Mouse (Mus musculus) C2C12 (cell line): ENCODE data around the gene Tap2. TPM values are rescaled to one million over a fixed set of nuclear protein-coding genes. Genes with fewer than 3 reads are reported as not detected.

ENCODE experiments used
- H3K27me3 ChIP-seq: one replicate; pipeline ENCODE4 v1.6.1; 2011; ENCODE audit not compliant: control insufficient read depth, insufficient read depth, insufficient read length
- H3K36me3 ChIP-seq: one replicate; pipeline ENCODE4 v1.6.1; 2011; ENCODE audit not compliant: control insufficient read depth, insufficient read depth
- H3K4me3 ChIP-seq: one replicate; pipeline ENCODE4 v1.5.1; 2011; ENCODE audit warnings: mild to moderate bottlenecking, control low read depth; ENCODE audit not compliant: poor library complexity, insufficient read depth, severe bottlenecking
- H3K79me2 ChIP-seq: one replicate; pipeline ENCODE4 v1.6.1; 2011; ENCODE audit not compliant: control insufficient read depth, insufficient read depth
- H3K79me3 ChIP-seq: one replicate; pipeline ENCODE4 v1.6.1; 2011; ENCODE audit warnings: low read depth, control low read depth
- H3ac ChIP-seq: one replicate; pipeline ENCODE3; 2011; ENCODE audit warnings: low read depth; ENCODE audit not compliant: control insufficient read depth, insufficient read length
- CEBPB ChIP-seq: IDR thresholded peaks from one replicate; pipeline ENCODE4 v1.6.1; 2011; ENCODE audit warnings: low read depth, mild to moderate bottlenecking, control low read depth, moderate library complexity
- CTCF ChIP-seq: IDR thresholded peaks from one replicate; pipeline ENCODE4 v1.5.1; 2011; ENCODE audit not compliant: control insufficient read depth, insufficient read depth, insufficient read length
- FOSL1 ChIP-seq: IDR thresholded peaks from one replicate; pipeline ENCODE4 v1.8.0; 2011; ENCODE audit warnings: mild to moderate bottlenecking, low read length; ENCODE audit not compliant: poor library complexity, insufficient read depth, severe bottlenecking
- MAX ChIP-seq: IDR thresholded peaks from one replicate; pipeline ENCODE4 v1.6.1; 2011; ENCODE audit warnings: mild to moderate bottlenecking, control low read depth
- MYOD1 ChIP-seq: IDR thresholded peaks from one replicate; pipeline ENCODE4 v1.6.1; 2011; ENCODE audit warnings: low read depth; ENCODE audit not compliant: control insufficient read depth, insufficient read length
- MYOG ChIP-seq: IDR thresholded peaks from one replicate; pipeline ENCODE4 v1.6.1; 2011; ENCODE audit not compliant: control insufficient read depth, insufficient read length; ENCODE audit errors: extremely low read depth
- USF1 ChIP-seq: IDR thresholded peaks from one replicate; pipeline ENCODE4 v1.6.1; 2011; ENCODE audit warnings: low read depth, mild to moderate bottlenecking, control low read depth, moderate library complexity
- polyA plus RNA-seq: library from polyadenylated mRNA; unstranded; fragments of >200 nt; fragmentation: generic; extraction: Trizol; gene quantifications from one replicate; pipeline ENCODE4 v1.2.1, GENCODE M21; 2012; ENCODE audit warnings: missing spikeins

The Tap2 gene
- polyA plus RNA-seq, 1 experiment, result 0.47 TPM

DNA sequence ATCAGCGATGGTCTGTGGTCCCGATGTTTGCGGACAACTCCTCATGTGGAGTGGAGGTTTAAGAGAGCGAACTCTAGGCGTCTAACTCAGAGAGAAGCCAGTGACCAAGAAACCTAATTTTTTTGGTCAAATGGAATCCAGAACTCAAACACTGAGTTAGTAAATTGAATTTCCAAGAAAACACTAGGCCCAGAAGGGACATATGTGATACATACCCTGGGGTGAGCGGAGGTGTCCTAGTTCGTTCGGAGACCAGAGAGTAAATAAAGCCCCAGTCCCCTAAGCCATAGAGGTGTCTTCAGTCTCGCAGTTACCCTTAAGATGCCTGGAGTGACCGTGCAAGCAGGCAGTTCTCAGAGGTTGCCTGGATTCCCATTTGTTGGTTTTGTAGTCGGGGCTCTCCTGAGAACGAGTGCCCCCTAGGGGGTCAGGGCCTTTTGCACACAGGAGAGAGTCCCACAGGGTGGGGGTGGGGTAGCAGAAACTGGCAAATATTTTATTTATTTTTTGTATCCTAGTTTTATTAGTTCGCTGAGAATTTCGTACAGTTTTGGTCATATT lies 60.6 kb downstream of the Tap2 start:
- no peak overlapping the region for H3K4me3 ChIP-seq
- H3ac ChIP-seq, result no peak overlapping the region
- H3K36me3 ChIP-seq, result no peaks in the 10 kb centered on the region
- TF ChIP-seq FOSL1, result no peak
- TF ChIP-seq MAX, result no peak
- no peaks in the 10 kb centered on the region for H3K79me2 ChIP-seq
- H3K27me3 ChIP-seq, result peaks cover 15% of the 10 kb centered on the region
- no peaks in the 10 kb centered on the region for H3K79me3 ChIP-seq

DNA sequence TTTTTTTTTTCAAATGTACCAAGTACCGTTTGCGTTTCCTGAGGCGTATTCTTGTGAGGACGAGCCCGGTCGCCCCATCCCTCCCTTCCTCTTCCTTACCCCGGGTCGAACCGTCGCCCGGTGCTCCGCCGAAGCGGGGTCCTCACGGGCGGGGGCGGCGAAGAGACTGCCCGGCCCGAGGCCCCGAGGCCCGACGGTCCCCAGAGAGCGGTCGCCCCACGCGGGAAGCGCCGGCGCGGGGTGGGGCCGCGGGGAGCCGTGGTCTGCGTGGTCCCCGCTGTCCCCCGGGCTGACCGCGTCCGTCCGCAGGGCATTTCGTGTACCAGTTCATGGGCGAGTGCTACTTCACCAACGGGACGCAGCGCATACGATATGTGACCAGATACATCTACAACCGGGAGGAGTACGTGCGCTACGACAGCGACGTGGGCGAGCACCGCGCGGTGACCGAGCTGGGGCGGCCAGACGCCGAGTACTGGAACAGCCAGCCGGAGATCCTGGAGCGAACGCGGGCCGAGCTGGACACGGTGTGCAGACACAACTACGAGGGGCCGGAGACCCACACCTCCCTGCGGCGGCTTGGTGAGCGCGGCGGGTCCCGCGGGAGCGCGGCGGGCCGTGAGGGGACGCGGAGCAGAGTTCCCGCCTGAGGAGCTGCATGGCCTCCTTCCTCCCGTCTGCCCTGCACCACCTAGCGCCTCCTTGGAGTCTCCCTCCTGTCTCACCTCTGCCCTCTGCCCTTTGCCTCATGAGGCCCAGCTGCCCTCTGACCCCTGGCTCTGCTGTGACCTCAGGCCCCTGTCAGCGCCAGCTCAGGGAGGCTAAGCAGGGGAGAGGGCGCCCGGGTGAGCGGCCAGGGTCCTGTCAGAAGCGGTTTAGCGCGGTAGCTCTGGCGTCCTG lies 61.4 kb downstream of the Tap2 start:
- no peak overlapping the region for H3K4me3 ChIP-seq
- H3K79me2 ChIP-seq, result no peaks in the 10 kb centered on the region
- H3ac ChIP-seq, result no peak overlapping the region
- no peaks in the 10 kb centered on the region for H3K36me3 ChIP-seq
- H3K27me3 ChIP-seq, result peaks cover 15% of the 10 kb centered on the region
- no peak for TF ChIP-seq CTCF
- TF ChIP-seq MYOD1, result no peak
- no peak for TF ChIP-seq CEBPB
- TF ChIP-seq MYOG, result no peak
- TF ChIP-seq MAX, result no peak
- TF ChIP-seq FOSL1, result no peak
- TF ChIP-seq USF1, result no peak
- H3K79me3 ChIP-seq, result no peaks in the 10 kb centered on the region

Other genes with a start within 250 kb of the Tap2 start
- 24.4 TPM for gene Vps52, start 247.7 kb upstream of the Tap2 start, polyA plus RNA-seq
- 517 TPM for gene Rps18, start 247.5 kb upstream of the Tap2 start, polyA plus RNA-seq
- 19.0 TPM for gene H2-K1, start 203.2 kb upstream of the Tap2 start, polyA plus RNA-seq
- gene Ring1, start 178.8 kb upstream of the Tap2 start, polyA plus RNA-seq, result 26.8 TPM
- gene H2-Ke6, start 175.5 kb upstream of the Tap2 start, polyA plus RNA-seq, result 17.6 TPM
- 175 TPM for gene Slc39a7, start 171.8 kb upstream of the Tap2 start, polyA plus RNA-seq
- gene Rxrb, start 171.7 kb upstream of the Tap2 start, polyA plus RNA-seq, result 39.0 TPM
- 0.77 TPM for gene Col11a2, start 164.1 kb upstream of the Tap2 start, polyA plus RNA-seq
- not detected for gene H2-Oa, start 111.2 kb upstream of the Tap2 start, polyA plus RNA-seq
- gene H2-DMa, start 84.0 kb upstream of the Tap2 start, polyA plus RNA-seq, result 5.2 TPM
- 127 TPM for gene Brd2, start 80.9 kb upstream of the Tap2 start, polyA plus RNA-seq
- not detected for gene H2-DMb2, start 60.2 kb upstream of the Tap2 start, polyA plus RNA-seq
- gene H2-DMb1, start 50.5 kb upstream of the Tap2 start, polyA plus RNA-seq, result not detected
- gene Tap1, start 16.0 kb upstream of the Tap2 start, polyA plus RNA-seq, result 0.30 TPM
- gene Psmb9, start 15.8 kb upstream of the Tap2 start, polyA plus RNA-seq, result 0.07 TPM
- 0.05 TPM for gene Psmb8, start 5.8 kb upstream of the Tap2 start, polyA plus RNA-seq
- not detected for gene H2-Ob, start 35.4 kb downstream of the Tap2 start, polyA plus RNA-seq
- not detected for gene H2-Ab1, start 54.2 kb downstream of the Tap2 start, polyA plus RNA-seq
- gene H2-Aa, start 84.3 kb downstream of the Tap2 start, polyA plus RNA-seq, result not detected
- not detected for gene H2-Eb1, start 102.3 kb downstream of the Tap2 start, polyA plus RNA-seq
- gene H2-Eb2, start 122.1 kb downstream of the Tap2 start, polyA plus RNA-seq, result not detected
- not detected for gene Btnl2, start 151.3 kb downstream of the Tap2 start, polyA plus RNA-seq
- not detected for gene Btnl1, start 173.6 kb downstream of the Tap2 start, polyA plus RNA-seq
- gene BC051142, start 195.3 kb downstream of the Tap2 start, polyA plus RNA-seq, result not detected